Mouse (Mus musculus): ENCODE results near the gene Mip. TPM values are rescaled to one million over a fixed set of nuclear protein-coding genes. Genes with fewer than 3 reads are reported as not detected.
A peak's percentile ranks its signal among the peaks of the same experiment; 100 is the strongest.
"Not testable (repeated sequence)": the region's sequence is repeated elsewhere in the genome, so short reads cannot be mapped to it uniquely, and the experiment has no call there.

Mip gene
- polyA plus RNA-seq, 1 experiment = 0.37 TPM

GRCm38 (mm10) chr10:128259946-128260345, 34.3 kb downstream of the Mip start:
- no peaks in the 10 kb centered on the region for H3K36me3 ChIP-seq (ENCODE audit: control insufficient read depth, insufficient read depth, low read length, poor library complexity, severe bottlenecking)
- no peak overlapping the region for H3K9ac ChIP-seq (ENCODE audit: low read depth, poor library complexity, severe bottlenecking)
- H3K27ac ChIP-seq (ENCODE audit: insufficient read depth, low read length) = no peak overlapping the region
- H3K4me1 ChIP-seq (ENCODE audit: control insufficient read depth, insufficient read depth, low read length) = peaks cover 1% of the 10 kb centered on the region
- no peaks in the 10 kb centered on the region for H3K9me3 ChIP-seq (replicated peaks; ENCODE audit: control insufficient read depth, insufficient read depth, low read length, poor library complexity, severe bottlenecking)
- no peaks in the 10 kb centered on the region for H3K27me3 ChIP-seq (ENCODE audit: control insufficient read depth, insufficient read depth, low read length, poor library complexity, severe bottlenecking)
- no peak overlapping the region for H3K4me3 ChIP-seq (ENCODE audit: low read depth, low read length)
- TF ChIP-seq POLR2A (IDR thresholded peaks at IDR 0.05; ENCODE audit: insufficient read depth, low read length) (no peak), EP300 (IDR thresholded peaks at IDR 0.05; ENCODE audit: insufficient read depth, low read depth, low read length) (no peak), CTCF (IDR thresholded peaks at IDR 0.05; ENCODE audit: low read depth, low read length) (no peak)

GRCm38 (mm10) chr10:128260376-128260775, 34.7 kb downstream of the Mip start:
- H3K27me3 ChIP-seq (ENCODE audit: control insufficient read depth, insufficient read depth, low read length, poor library complexity, severe bottlenecking); H3K36me3 ChIP-seq (ENCODE audit: control insufficient read depth, insufficient read depth, low read length, poor library complexity, severe bottlenecking); H3K9ac ChIP-seq (ENCODE audit: low read depth, poor library complexity, severe bottlenecking); H3K4me3 ChIP-seq (ENCODE audit: low read depth, low read length); H3K9me3 ChIP-seq (replicated peaks; ENCODE audit: control insufficient read depth, insufficient read depth, low read length, poor library complexity, severe bottlenecking); H3K4me1 ChIP-seq (ENCODE audit: control insufficient read depth, insufficient read depth, low read length); H3K27ac ChIP-seq (ENCODE audit: insufficient read depth, low read length): not testable (repeated sequence)

- Histone ChIP-seq H3K36me3 (ENCODE audit: control insufficient read depth, insufficient read depth, low read length, poor library complexity, severe bottlenecking) (no peaks in the 10 kb centered on the region), H3K9ac (ENCODE audit: low read depth, poor library complexity, severe bottlenecking) (peak overlapping the region; percentile 67), H3K9me3 (replicated peaks; ENCODE audit: control insufficient read depth, insufficient read depth, low read length, poor library complexity, severe bottlenecking) (no peaks in the 10 kb centered on the region), H3K4me3 (ENCODE audit: low read depth, low read length) (peak overlapping the region; percentile 72), H3K27ac (ENCODE audit: insufficient read depth, low read length) (no peak overlapping the region), H3K27me3 (ENCODE audit: control insufficient read depth, insufficient read depth, low read length, poor library complexity, severe bottlenecking) (no peaks in the 10 kb centered on the region), H3K4me1 (ENCODE audit: control insufficient read depth, insufficient read depth, low read length) (peaks cover 1% of the 10 kb centered on the region)
- peak; percentile 32 for TF ChIP-seq POLR2A (IDR thresholded peaks at IDR 0.05; ENCODE audit: insufficient read depth, low read length)
- TF ChIP-seq EP300 (IDR thresholded peaks at IDR 0.05; ENCODE audit: insufficient read depth, low read depth, low read length) = no peak
Observed at GRCm38 (mm10) chr10:128262300-128262699, 36.7 kb downstream of the Mip start.

DNA sequence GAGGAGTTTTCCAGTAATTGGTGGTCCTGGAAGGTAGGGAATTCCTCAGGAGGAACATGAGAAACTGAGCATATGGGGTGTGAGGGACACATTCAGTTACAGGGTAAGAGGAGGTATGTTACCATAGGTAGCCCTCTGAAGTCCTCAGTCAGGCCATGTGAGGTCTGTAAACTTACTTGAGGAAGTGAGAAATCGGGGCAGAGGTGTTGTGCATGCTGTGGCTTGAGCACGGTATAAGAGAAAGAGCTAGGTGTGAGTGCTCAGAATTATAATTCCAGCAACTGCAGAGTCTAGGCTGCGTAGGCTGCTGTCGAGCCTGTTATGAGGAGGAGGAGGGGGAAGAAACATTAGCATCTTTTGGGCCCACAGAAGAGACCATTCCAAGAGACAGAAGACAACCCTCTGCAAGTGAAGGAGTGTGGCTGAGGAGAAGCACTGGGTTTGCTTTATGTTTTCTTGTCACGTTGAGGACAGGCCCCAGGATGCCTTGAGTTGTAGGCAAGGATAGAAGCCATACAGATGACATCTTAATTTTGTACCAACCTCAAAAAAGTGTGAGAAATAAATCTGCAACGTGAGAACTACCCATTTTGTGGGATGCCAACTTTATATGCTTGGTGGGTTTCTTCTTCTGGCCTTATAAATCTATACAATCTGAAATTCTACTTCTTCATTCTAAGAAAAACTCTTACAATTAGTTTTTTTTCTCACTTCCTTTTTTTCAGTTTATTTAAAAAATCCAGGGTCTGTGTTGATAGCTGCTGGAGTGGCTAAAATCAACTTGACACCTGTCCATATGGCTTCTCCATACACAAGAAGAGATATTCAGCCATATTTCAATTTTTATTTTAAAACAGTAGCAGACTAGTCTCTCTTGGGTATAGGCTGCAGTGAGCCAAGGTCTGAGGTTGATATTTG, 38.0 kb downstream of the Mip start:
- H3K27me3 ChIP-seq (ENCODE audit: control insufficient read depth, insufficient read depth, low read length, poor library complexity, severe bottlenecking) = no peaks in the 10 kb centered on the region
- H3K9me3 ChIP-seq (replicated peaks; ENCODE audit: control insufficient read depth, insufficient read depth, low read length, poor library complexity, severe bottlenecking) = no peaks in the 10 kb centered on the region
- H3K9ac ChIP-seq (ENCODE audit: low read depth, poor library complexity, severe bottlenecking) = no peak overlapping the region
- no peak overlapping the region for H3K27ac ChIP-seq (ENCODE audit: insufficient read depth, low read length)
- peaks cover 1% of the 10 kb centered on the region for H3K4me1 ChIP-seq (ENCODE audit: control insufficient read depth, insufficient read depth, low read length)
- H3K36me3 ChIP-seq (ENCODE audit: control insufficient read depth, insufficient read depth, low read length, poor library complexity, severe bottlenecking) = no peaks in the 10 kb centered on the region
- TF ChIP-seq CTCF (IDR thresholded peaks at IDR 0.05; ENCODE audit: low read depth, low read length) = no peak
- no peak for TF ChIP-seq POLR2A (IDR thresholded peaks at IDR 0.05; ENCODE audit: insufficient read depth, low read length)
- no peak for TF ChIP-seq EP300 (IDR thresholded peaks at IDR 0.05; ENCODE audit: insufficient read depth, low read depth, low read length)
- H3K4me3 ChIP-seq (ENCODE audit: low read depth, low read length) = no peak overlapping the region

DNA sequence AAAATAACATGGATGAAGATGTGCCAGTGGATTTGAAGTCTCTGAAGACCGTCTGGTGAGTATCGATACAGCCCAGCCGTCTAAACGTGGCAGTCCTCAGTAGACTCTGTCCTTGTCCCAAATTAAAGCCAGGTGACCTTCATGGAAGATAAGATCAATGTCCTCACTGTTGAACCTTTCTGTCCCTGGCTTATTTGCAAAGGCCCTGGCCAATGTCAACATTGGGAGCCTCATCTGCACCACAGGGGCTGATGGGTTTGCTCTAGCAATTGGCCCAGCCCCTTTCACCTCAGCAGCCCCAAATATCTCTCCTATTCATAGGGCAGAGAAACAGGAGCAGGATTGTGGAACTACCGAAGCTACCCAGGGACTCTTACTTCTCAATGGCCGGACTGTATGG, 42.7 kb downstream of the Mip start, which contains the start of gene Apof:
Gene Apof (plus strand): TSS at position 301 of the 400 bp plus-strand sequence.
- H3K36me3 ChIP-seq (ENCODE audit: control insufficient read depth, insufficient read depth, low read length, poor library complexity, severe bottlenecking) = no peaks in the 10 kb centered on the region
- no peak within 1 kb of the TSS for H3K27ac ChIP-seq (ENCODE audit: insufficient read depth, low read length)
- no peaks in the 10 kb centered on the region for H3K9me3 ChIP-seq (replicated peaks; ENCODE audit: control insufficient read depth, insufficient read depth, low read length, poor library complexity, severe bottlenecking)
- H3K4me1 ChIP-seq (ENCODE audit: control insufficient read depth, insufficient read depth, low read length) = no peaks in the 10 kb centered on the region
- no peak within 1 kb of the TSS for H3K9ac ChIP-seq (ENCODE audit: low read depth, poor library complexity, severe bottlenecking)
- H3K4me3 ChIP-seq (ENCODE audit: low read depth, low read length) = no peak within 1 kb of the TSS
- no peak for TF ChIP-seq POLR2A (IDR thresholded peaks at IDR 0.05; ENCODE audit: insufficient read depth, low read length)
- TF ChIP-seq CTCF (IDR thresholded peaks at IDR 0.05; ENCODE audit: low read depth, low read length) = no peak
- no peak for TF ChIP-seq EP300 (IDR thresholded peaks at IDR 0.05; ENCODE audit: insufficient read depth, low read depth, low read length)
- H3K27me3 ChIP-seq (ENCODE audit: control insufficient read depth, insufficient read depth, low read length, poor library complexity, severe bottlenecking) = no peaks in the 10 kb centered on the region

DNA sequence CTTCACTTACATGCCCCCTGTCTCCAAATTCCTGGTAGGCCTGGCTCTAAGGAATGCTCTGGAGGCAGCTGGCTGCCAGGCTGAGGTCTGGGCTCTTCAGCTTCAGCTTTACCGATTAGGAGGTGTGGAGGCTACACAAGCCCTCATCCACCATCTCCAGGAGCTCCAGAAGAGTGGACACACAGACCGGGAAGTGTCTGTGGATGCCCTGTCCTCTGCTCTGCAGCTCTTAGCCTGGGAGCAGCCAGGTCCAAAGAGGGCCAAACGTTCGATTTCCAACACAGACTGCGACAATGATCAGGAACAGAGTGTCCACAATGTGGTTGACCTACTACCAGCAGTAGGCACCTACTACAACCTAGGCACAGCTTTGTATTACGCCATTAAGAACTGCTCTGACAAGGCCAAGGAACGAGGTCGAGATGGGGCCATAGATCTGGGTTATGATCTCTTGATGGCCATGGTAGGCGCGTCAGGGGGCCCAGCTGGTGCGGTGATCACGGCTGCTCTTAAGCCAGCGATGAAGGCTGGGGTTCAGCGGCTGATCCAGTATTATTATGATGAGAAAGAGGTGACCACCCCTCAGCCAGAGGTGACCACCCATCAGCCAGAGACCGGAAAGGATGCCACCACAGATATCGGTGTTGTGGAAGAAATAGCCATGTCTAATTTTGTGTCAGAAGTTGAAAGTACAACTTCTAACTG, 43.7 kb downstream of the Mip start:
- Histone ChIP-seq H3K36me3 (ENCODE audit: control insufficient read depth, insufficient read depth, low read length, poor library complexity, severe bottlenecking) (no peaks in the 10 kb centered on the region), H3K4me1 (ENCODE audit: control insufficient read depth, insufficient read depth, low read length) (no peaks in the 10 kb centered on the region), H3K4me3 (ENCODE audit: low read depth, low read length) (no peak overlapping the region), H3K27ac (ENCODE audit: insufficient read depth, low read length) (no peak overlapping the region), H3K9me3 (replicated peaks; ENCODE audit: control insufficient read depth, insufficient read depth, low read length, poor library complexity, severe bottlenecking) (no peaks in the 10 kb centered on the region), H3K27me3 (ENCODE audit: control insufficient read depth, insufficient read depth, low read length, poor library complexity, severe bottlenecking) (no peaks in the 10 kb centered on the region), H3K9ac (ENCODE audit: low read depth, poor library complexity, severe bottlenecking) (no peak overlapping the region)
- TF ChIP-seq CTCF (IDR thresholded peaks at IDR 0.05; ENCODE audit: low read depth, low read length) (no peak), EP300 (IDR thresholded peaks at IDR 0.05; ENCODE audit: insufficient read depth, low read depth, low read length) (no peak), POLR2A (IDR thresholded peaks at IDR 0.05; ENCODE audit: insufficient read depth, low read length) (no peak)
